Mouse (Mus musculus) megakaryocyte-erythroid progenitor cell, adult 5-6 weeks (primary cell): ENCODE measurements around the gene Mff. TPM values are rescaled to one million over a fixed set of nuclear protein-coding genes. Genes with fewer than 3 reads are reported as not detected.

ENCODE experiments used
- ATAC-seq: replicated peaks from 2 replicates; pipeline ENCODE4 v1.8.0; 2016; ENCODE audit warnings: mild to moderate bottlenecking, inconsistent platforms; ENCODE audit not compliant: severe bottlenecking, poor library complexity, low FRiP score, low TSS enrichment
- total RNA-seq, 2 experiments: library from RNA; stranded (forward) in 1 of 2; stranded (reverse) in 1 of 2; fragments of 200-1000, 215-1000 nt in 1 of 2; fragments of >200 nt in 1 of 2; fragmentation: Nextera tagmentation in 1 of 2; gene quantifications; 2 replicates each; pipeline ENCODE4 v1.2.3; 2014 to 2017

Gene Mff
- total RNA-seq, 2 experiments from 2014 or later = 77.1 to 106 TPM

DNA sequence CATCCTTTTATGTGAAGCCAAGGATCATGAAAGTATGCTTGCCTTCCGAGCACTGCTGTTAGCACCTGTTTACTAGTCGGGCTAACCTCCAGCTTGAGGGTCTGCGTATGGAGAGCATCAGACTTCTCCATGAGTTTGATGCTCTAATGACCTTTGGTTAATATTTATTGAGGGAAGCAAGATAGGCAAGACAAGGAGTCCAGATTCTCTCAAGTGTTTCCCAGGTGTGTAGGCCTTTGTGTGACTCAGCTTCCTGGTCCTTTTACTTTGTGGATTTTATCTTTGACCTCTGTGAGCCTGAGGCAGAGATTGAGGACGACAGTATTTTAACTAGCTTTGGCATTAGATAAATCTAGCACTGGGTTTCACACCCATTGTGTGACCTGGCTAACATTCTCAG lies 42.0 kb downstream of the Mff start:
- ATAC-seq = no peak

DNA sequence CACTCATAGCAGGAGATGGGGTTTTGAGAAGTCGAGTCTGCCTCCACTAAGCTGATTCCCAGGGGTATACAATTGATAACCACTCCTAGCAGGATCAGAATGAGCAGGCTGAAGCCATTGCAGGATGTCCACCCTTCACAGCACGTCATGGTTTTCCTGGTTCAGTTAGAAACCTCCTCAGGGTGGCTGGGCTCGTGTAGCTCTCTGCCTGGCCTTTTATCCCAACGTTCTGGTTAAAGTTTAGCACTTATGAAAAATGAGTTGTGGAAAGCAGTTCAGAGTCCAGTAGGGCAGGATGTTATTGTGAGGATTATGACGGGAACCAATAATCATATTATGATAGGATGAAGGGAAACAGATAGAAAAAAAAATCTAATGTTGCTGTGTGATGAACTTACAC lies 43.6 kb downstream of the Mff start, which contains the start of gene Tm4sf20:
Tm4sf20 (minus strand) TSS at position 193 of the 400 bp plus-strand sequence.
- ATAC-seq = no peak

DNA sequence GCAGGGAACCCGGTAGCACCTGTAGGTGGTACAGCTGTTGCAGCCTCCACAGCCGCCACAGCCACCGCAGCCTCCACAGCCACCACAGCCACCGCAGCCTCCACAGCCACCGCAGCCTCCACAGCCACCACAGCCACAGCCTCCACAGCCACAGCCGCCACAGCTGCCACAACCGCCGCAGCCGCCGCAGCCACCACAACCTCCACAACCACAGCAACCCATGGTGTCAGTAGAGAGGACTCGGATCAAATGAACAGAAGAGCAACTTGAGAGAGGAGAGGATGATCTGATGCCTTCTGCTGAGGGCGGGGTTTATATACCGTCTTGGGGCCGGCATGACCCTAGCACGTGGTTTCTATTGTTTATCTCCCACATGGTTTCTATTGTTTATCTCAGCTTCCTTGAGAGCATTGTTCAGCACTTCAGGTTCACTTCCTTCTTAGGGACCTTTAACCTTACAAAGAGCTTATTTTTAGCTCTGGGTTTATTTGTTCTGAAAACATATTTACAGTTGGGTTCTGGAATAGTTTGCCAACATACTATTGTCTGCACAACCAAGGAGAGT lies 46.4 kb downstream of the Mff start, which contains the start of gene Gm47791:
Gm47791 (minus strand) TSS at position 222 of the 565 bp plus-strand sequence.
- no peak for ATAC-seq

DNA sequence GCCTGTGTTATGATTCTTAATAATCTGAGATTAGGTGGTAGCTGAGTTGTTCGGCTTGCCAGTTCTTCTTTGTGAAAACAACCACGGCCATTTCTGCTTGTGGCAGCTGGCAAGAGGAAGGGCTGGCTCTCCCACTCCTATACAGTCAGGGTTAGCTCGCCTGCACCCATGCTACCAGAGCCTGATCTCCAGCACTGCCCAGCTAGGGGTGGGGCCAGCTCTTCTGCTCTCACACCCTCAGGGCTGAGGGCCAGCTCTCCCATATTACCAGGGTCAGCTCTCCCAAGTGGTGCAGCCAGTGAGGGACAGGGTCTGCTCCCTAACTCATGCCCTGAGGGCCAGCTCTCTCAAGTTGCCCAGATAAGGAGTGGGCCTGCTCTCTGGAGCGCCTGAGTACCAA lies 47.7 kb downstream of the Mff start:
- no peak for ATAC-seq

DNA sequence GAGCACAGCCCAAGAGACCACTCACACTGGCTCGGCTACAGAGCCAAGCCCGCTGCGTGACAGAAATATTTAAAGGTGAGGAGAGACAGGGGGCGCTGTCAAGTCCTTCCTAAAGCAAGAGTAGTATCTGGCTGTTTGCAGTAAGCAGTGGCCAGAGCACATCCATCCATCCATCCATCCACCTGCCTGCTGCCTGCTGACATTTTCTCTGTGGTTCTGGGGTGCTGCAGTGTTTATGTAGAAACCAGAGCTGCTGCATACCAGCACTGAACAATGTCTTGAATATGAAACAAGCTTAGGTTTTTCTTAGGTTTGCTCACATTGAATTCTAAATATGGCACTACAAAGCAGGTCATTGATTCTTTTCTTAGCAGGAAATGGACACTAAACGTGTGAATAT lies 48.5 kb downstream of the Mff start:
- no peak for ATAC-seq

DNA sequence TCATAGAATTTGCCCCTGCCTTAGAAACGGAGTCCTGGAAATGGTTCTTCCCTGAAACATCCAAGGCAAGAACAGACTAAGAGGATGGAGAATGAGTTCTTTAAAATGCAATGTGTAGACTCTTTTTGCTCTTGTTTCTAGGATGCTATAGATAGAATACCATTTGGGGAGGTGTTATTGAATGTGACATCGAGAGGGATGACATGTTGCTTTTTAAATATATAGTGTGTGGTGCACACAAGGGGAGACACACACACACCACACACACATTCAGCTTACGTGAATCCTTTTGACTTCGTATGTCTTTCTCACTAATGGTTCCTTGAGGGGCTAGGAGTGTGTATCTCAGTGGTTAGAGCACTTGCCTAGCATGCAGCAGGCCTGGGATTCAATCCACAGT lies 50.6 kb downstream of the Mff start:
- ATAC-seq = no peak

DNA sequence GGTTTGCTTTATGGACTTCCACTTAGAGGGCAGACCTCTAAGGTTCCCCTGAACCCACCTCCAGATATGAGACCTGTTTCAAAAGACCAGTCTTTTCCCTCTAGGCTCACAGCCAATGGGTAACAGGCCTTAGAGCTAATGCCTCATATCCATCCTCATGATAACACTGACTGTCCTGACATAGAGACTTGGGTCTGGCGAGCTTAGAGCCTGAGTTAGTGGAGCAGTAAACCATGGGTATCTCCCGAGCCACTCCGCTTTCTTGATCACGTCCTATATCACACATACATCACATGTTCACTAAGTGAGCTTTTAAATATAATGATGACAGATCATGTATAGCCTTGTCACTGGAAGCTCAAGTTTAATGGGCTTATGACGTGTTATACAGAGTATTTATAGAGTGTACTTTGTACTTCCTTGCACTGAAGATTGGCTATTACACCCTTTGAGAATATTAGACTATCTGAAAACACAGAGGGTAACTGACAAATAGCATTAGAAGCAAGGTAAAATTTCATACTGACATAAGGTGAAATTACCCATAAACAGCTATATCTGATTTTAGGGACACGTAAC lies 54.8 kb downstream of the Mff start:
- no peak for ATAC-seq

DNA sequence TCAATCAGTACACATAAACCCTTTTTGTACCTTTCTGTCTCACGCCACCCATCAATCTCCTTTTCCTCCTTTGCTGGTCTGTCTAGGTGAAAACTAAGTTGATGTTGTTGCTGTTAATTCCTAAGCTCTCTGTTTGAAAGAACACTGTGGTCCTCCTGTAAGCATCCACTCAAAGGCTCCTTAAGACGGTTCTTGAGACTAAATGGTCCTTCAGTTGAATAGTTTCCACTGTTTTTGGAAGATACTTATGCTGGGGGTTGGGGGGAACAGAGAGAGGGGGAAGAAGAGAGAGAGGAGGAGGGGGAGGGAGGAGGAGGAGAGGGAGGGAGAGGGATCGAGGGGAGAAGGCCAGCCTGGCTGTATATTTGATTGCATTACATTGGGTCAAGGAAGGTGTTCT lies 58.9 kb downstream of the Mff start:
- ATAC-seq = no peak

DNA sequence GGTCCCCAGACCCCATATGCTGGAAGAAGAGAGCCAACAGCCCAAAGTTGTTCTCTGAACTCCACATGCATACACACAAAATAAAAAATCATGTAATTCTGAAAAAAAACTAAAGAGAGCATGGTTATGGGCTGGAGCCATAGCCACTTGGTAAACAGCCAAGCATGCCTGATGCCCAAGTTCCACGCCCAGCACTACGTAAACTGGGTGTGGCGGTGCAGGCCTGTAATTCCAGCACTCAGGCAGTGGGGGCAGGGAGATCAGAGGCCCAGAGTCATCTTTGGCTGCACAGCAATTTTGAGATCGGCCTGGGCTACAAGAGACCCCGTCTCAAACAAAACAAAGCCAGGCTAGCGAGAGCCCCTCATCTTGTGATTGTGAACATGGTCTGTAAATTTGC lies 60.9 kb downstream of the Mff start:
- ATAC-seq = 0 out of 2 replicates have a peak, but pooled peaks have one; percentile 50

DNA sequence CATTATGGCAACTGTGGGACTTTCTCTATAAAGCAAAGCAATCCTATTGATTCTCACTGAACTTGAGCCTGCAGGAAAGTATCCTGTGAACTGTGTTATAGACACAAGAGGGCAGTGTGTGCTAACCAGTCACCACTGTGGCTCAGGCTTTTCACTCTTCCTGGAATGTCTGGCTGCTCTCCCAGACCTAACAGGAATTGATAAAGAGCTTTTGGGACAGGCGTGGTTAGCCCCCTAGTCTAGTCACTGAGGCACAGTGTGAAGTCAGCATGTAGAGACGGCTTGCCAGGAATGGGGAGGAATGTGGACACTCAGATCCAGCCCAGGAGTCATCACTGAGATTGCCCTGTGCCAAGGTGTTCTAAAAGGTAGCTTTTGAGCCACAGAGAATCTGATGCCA lies 62.7 kb downstream of the Mff start:
- peak; percentile 72; the same call in 1 of the 2 replicates for ATAC-seq

DNA sequence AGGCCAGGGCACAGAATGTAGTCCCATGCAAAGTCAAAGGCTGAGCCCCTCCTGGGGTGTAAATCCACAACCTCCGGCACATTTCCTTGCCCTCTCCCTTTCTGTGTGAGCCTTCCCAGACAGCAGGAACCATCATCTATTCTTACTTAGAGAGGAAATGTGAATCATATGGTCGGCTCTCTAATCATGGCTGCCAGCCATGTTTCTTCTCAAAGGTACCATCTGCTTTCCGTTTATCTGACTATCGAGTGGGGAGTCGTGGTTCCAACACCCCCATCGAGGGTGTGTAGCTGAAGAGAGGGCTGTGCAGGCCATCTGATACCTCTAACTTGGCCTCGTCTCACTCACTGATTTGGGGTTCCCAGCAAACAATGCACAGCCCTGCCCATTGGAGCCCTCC lies 63.4 kb downstream of the Mff start:
- no peak for ATAC-seq

DNA sequence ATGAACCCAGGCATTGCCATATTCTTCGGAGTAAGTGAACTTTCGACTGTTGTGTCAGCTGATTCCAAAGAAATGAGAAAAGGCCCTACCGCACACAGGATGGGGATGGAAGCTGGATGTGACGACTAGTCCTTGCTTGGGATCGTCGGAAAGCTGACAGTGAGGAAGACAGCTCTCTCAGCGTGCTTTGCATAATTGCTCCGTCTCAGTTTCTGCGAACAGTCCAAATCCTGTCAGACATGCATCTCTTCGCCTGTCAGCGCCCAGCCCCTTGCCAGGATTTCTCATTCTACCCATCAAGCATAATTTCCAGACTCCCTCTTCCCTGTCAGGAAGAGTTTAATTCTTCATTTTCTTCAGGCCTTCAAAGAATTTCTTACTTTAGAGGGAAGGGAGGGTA lies 66.4 kb downstream of the Mff start:
- ATAC-seq = no peak

DNA sequence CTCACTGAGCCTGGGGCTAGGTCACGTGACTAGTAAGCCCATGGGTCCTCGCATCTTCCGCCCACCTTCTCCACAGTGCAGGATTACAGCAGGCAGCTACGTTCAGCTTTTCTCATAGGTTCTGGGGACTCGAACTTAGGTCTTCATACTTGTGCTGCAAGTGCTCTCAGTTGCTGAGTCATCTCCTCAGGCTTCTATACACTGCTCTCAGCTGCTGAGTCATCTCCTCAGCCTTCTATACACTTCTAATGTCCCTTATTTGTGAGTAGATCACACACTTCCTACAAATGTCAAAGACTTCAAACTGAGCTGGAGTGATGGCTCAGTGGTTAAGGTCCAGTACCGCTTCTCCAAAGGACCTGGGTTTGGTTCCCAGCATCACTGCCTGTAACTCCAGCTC lies 67.5 kb downstream of the Mff start:
- ATAC-seq = no peak

DNA sequence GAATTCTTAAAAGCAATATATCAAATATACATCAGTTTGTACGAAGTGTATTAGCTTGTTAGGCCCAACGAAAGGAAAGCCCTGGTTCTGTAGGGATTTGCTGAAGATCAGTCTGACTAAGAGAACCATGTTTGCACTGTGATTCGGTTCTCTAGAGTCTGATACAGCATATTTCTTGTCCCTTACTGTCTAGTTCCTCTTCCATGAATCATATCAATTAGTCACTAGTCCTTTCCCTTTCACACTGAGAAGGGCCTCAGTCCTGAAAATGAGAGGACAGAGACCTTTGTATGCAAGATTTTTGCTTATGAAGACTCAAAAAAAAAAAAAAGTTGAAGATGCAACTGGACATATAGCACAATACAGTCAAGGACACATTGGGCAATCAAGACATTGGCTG lies 68.4 kb downstream of the Mff start:
- no peak for ATAC-seq

DNA sequence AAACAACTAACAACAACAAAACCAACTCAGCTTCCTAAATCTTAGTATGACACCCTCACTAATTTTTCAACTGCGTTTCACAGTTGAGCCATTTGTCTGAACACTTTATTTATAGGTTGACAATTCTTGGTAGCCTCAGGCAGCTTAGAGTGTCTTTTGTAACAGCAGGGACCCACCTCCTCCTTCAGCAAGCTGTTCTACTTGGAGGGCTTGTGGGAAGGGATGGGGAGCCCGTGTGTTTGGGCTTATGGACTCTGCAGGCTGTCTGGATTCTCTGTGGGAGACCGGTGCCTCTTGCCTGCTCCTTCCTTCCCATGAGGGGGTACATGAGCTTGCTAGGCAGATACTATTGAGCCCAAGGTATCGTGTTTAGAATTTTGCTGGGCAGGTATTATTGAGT lies 69.3 kb downstream of the Mff start:
- no peak for ATAC-seq

DNA sequence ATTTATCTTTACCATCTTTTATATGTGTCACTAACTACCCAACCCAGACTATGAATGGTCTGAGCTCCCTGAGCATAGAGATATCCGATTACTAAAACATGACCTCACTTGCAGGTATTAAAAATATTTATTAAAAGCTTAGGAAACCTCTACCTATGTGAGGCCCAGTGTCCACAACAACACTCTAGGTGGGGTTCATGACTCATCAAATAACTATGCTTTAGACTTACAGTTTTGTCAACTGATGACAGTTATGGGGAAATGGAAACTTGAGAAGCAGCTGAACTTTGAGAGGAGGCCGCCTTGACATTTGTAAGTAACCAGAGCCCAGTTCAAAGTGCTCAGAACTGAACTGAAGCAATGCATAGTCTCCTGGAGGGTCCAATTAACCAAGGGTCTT lies 70.5 kb downstream of the Mff start:
- no peak for ATAC-seq

DNA sequence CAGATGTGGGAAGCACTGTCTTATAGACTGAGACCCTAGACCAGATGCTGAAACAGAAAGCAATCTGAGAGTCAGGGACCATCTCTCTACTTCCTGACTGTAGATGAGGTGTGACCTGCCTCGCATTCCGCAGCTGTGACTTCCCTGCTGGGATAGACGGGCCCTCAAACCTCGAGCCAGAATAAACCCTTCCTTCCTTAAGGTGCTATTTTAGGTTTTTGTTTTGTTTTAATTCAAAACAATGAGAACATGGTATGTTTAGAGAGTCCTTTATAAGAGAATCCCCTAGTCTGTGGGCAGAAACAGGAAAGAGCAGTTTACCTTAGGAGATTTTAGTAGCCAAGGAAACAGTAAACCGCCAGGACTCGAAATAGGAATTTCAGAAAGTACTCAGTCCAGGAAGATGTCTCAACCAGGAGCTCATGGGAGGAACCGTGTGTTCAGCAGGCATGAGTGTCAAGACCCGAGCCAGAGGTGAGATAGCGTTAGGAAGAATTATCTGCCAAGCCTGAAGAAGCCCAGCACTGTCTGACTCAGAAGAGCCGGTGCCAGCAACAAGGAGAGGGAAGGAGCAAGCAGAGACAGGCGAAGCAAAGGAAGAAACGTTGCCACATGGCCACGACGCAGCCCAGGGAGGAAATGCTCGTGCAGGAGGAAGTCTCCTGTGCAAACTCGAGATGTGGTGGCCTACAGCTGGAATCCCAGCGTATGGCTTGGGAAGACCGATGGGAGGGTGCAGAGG lies 71.2 kb downstream of the Mff start:
- 0 out of 2 replicates have a peak, but pooled peaks have one; percentile 37 for ATAC-seq

DNA sequence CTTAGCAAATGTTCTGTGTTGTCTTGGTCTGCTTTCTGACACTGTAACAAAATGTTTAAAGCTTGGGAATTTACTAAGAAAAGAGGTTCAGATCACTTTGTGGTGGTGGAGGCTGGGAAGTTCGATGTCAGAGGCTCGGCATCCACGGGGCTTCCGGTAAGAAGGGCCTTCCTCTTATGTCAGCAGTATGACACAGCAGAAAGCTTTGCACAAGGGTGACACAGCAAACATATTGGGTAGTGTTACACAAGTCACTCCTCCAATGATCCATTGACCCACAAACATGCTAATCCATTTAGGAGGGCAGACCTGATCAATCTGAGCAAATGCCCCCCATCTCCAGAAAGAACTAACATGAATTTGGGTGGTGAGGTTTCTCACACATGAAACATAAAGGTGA lies 72.4 kb downstream of the Mff start:
- ATAC-seq = no peak

DNA sequence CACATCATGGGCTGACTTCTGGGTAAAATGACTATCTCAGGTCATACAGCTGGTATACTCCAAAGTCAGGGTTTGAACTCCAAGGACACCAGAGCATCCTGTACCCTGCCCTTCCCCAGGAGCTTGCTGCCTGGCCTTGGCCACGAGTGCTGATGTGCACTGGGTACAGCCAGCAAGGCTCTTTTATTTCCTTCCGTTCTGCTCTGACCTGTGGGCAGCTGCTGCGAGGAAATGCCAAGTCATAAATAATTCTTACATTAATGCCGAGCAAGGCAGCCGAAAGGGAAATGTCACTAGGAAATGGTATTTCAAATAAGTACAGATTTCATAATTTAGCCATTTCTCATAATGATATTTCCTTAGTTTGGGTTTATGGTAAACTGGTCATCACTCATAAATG lies 73.6 kb downstream of the Mff start:
- ATAC-seq = no peak

DNA sequence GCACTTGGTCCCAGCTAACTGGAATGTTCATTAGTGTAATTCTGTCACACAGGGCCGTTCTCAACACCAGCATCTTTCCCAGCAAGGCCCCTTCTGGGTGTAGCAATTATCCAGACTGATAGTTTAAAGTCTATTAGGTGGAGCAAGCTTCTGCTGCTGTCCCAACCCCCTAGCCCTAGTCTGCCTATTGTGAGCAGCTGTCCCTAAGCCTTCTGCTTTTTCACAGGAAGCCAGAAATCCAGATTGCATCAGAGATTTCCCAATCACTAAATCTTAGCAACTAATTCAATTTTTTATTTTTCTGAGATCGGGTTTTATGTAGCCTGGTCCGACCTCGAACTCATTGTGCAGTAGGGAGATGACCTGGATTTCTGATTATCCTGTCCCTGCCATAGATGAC lies 74.2 kb downstream of the Mff start:
- ATAC-seq = no peak
